Mouse (Mus musculus) neural tube, embryonic 11.5 days (tissue): ENCODE measurements at regions not wholly inside any gene's neighbourhood (a gene's known extent, or its start where the extent isn't known, plus 50 kb on each side); places are given as distances from the start of the nearest gene placed in this dataset.

Experiments used
- ATAC-seq: fragments of 200-750 bp; cut with Nextera tagmentation; 2 replicates; pipeline ENCODE4 v1.8.0; 2017; ENCODE audit warnings: moderate number of reproducible peaks, mild to moderate bottlenecking, moderate TSS enrichment, moderate library complexity; ENCODE audit not compliant: insufficient read depth, low FRiP score, low TSS enrichment
- DNase-seq: peaks from one replicate; pipeline ENCODE4 v3.0.0-alpha.2; 2015; ENCODE audit warnings: low spot score
- H3K27ac ChIP-seq: fragments of 300-500 bp; sonication (generic); 2 replicates; pipeline ENCODE4 v1.5.1; 2014; ENCODE audit warnings: low read depth, mild to moderate bottlenecking, low read length
- H3K27me3 ChIP-seq: fragments of 300-500 bp; sonication (generic); 2 replicates; pipeline ENCODE4 v1.6.1; 2014; ENCODE audit warnings: mild to moderate bottlenecking, low read length, mixed read lengths; ENCODE audit not compliant: control insufficient read depth, insufficient read depth
- H3K36me3 ChIP-seq: fragments of 300-500 bp; sonication (generic); 2 replicates; pipeline ENCODE4 v1.6.1; 2014; ENCODE audit warnings: mild to moderate bottlenecking, low read length, moderate library complexity, mixed read lengths; ENCODE audit not compliant: control insufficient read depth, insufficient read depth
- H3K4me1 ChIP-seq: fragments of 300-500 bp; sonication (generic); 2 replicates; pipeline ENCODE4 v1.6.1; 2014; ENCODE audit warnings: low read length, mixed read lengths; ENCODE audit not compliant: control insufficient read depth, insufficient read depth
- H3K4me2 ChIP-seq: fragments of 300-500 bp; sonication (generic); 2 replicates; pipeline ENCODE4 v1.6.1; 2014; ENCODE audit warnings: low read depth, mild to moderate bottlenecking, moderate library complexity
- H3K4me3 ChIP-seq: fragments of 300-500 bp; sonication (generic); 2 replicates; pipeline ENCODE4 v1.5.1; 2014; ENCODE audit warnings: low read depth, low read length
- H3K9ac ChIP-seq: fragments of 300-500 bp; sonication (generic); 2 replicates; pipeline ENCODE4 v1.6.1; 2014; ENCODE audit warnings: mild to moderate bottlenecking, low read length
- H3K9me3 ChIP-seq: fragments of 300-500 bp; sonication (generic); 2 replicates; pipeline ENCODE4 v1.6.1; 2016; ENCODE audit warnings: low read length; ENCODE audit not compliant: control insufficient read depth
- WGBS: fragments of 180-500 bp; shearing (Covaris S2); extraction: QIAGEN DNeasy Blood & Tissue Kit; methylation state at CpG from one replicate; pipeline ENCODE4 v1.1.7; 2014; 5-methylcytosine and 5-hydroxymethylcytosine counted together

- Histone ChIP-seq H3K4me3 (no peak overlapping the region), H3K4me2 (no peak overlapping the region), H3K27ac (no peak overlapping the region), H3K4me1 (no peaks in the 10 kb centered on the region), H3K9ac (no peak overlapping the region), H3K36me3 (no peaks in the 10 kb centered on the region), H3K9me3 (no peaks in the 10 kb centered on the region), H3K27me3 (no peaks in the 10 kb centered on the region)
- no peak for DNase-seq
- no peak for ATAC-seq
- WGBS, result 57% methylated on average over 7 of the region's 7 CpGs
These were observed 85.0 kb upstream of the Lgalsl start for GRCm38 (mm10) chr11:20915687-20916432.

GRCm38 (mm10) chr11:20916473-20916911 lies 85.6 kb upstream of the Lgalsl start:
- no peak overlapping the region; the same call in 1 of the 2 replicates for H3K9ac ChIP-seq
- no peaks in the 10 kb centered on the region for H3K4me1 ChIP-seq
- H3K36me3 ChIP-seq, result no peaks in the 10 kb centered on the region
- no peaks in the 10 kb centered on the region for H3K27me3 ChIP-seq
- no peaks in the 10 kb centered on the region for H3K9me3 ChIP-seq
- H3K27ac ChIP-seq, result no peak overlapping the region
- DNase-seq, result no peak
- ATAC-seq, result no peak
- H3K4me3 ChIP-seq, result no peak overlapping the region
- H3K4me2 ChIP-seq, result no peak overlapping the region
- WGBS, result 86% methylated on average over 6 of the region's 6 CpGs

DNA sequence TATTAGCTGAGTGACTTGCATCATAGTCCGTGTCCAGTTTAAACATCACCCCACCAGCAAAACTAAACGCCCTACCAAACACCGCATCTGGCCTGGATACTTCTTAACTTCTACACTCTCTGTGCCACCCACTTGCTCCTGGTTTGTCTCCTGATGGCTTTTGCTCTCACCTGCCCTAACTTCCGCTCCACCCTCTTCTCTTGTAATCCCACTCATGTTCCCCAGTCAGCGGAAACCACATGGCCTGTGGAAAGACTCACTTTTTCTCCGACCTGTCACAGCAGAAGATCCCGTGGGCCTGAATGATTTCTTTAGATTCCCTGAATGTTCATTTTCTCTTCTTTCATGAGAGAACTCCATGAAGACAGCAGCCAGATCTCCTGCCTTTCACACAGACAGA lies 86.1 kb upstream of the Lgalsl start:
- WGBS, result 90% methylated on average over 7 of the region's 7 CpGs
- Histone ChIP-seq H3K27me3 (no peaks in the 10 kb centered on the region), H3K27ac (no peak overlapping the region), H3K9ac (no peak overlapping the region), H3K9me3 (no peaks in the 10 kb centered on the region), H3K36me3 (no peaks in the 10 kb centered on the region), H3K4me3 (no peak overlapping the region), H3K4me2 (no peak overlapping the region), H3K4me1 (no peaks in the 10 kb centered on the region)
- DNase-seq, result no peak
- ATAC-seq, result no peak

- Histone ChIP-seq H3K4me2 (no peak overlapping the region), H3K27ac (no peak overlapping the region), H3K9ac (no peak overlapping the region), H3K36me3 (no peaks in the 10 kb centered on the region), H3K9me3 (no peaks in the 10 kb centered on the region), H3K4me1 (no peaks in the 10 kb centered on the region), H3K4me3 (no peak overlapping the region), H3K27me3 (no peaks in the 10 kb centered on the region)
- 62% methylated on average over 5 of the region's 5 CpGs for WGBS
- ATAC-seq (no peak), DNase-seq (no peak)
These were observed 86.6 kb upstream of the Lgalsl start for GRCm38 (mm10) chr11:20917483-20917882.

DNA sequence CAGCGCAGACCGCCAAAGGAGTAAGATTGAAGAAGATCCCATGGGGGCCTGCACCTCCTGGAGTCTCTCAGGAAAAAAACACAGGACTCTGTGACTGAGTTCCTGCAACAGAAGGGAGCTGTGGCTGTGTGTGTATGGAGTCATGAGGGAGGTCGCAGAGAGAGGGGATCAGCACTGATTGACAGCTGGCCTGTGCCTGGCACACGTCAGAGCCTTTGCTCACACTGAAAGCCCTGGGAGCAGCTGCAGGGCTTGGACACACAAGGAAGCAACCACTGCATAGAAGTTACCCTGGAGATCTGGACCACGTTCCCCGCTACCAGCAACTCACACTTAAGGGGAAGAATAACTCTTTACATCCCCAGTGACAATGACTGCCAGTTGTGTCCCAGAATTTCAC lies 92.3 kb upstream of the Lgalsl start:
- WGBS, result 58% methylated on average over 6 of the region's 6 CpGs
- ATAC-seq (no peak), DNase-seq (no peak)
- Histone ChIP-seq H3K4me2 (no peak overlapping the region), H3K4me3 (no peak overlapping the region), H3K27me3 (no peaks in the 10 kb centered on the region), H3K4me1 (no peaks in the 10 kb centered on the region), H3K27ac (no peak overlapping the region), H3K9ac (no peak overlapping the region), H3K9me3 (no peaks in the 10 kb centered on the region), H3K36me3 (no peaks in the 10 kb centered on the region)

- ATAC-seq, result no peak
- no peaks in the 10 kb centered on the region for H3K36me3 ChIP-seq
These were observed 98.6 kb upstream of the Lgalsl start for GRCm38 (mm10) chr11:20929426-20929825.

DNA sequence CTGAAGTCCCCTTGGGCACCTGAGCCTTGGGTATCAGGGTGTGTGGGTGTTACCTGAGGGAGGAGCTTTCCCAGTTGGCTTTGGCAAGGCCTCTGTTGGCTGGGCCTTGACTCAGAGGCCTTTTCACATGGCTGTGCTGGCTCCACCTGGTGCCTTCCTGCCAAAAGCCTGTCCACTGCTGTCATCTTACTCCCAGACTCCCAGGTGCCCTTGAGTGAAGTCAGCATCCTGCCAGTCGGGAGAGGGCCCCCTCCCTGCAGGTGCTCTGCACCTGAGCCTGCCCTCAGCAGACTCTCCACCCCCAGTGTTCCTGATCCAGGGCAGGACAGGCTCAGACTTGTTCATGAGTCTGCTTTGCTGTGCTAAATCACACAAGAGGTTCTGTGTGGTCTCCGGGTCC lies 99.2 kb upstream of the Lgalsl start:
- H3K4me3 ChIP-seq, result no peak overlapping the region
- H3K36me3 ChIP-seq, result no peaks in the 10 kb centered on the region
- no peaks in the 10 kb centered on the region for H3K9me3 ChIP-seq
- WGBS, result 69% methylated on average over 2 of the region's 2 CpGs
- H3K27ac ChIP-seq, result no peak overlapping the region
- no peak for DNase-seq
- H3K27me3 ChIP-seq, result no peaks in the 10 kb centered on the region
- H3K4me2 ChIP-seq, result no peak overlapping the region
- no peaks in the 10 kb centered on the region for H3K4me1 ChIP-seq
- H3K9ac ChIP-seq, result no peak overlapping the region
- ATAC-seq, result no peak

More at GRCm38 (mm10) chr11:20929426-20929825, 98.6 kb upstream of the Lgalsl start:
- H3K27me3 ChIP-seq, result no peaks in the 10 kb centered on the region
- H3K4me3 ChIP-seq, result no peak overlapping the region
- H3K27ac ChIP-seq, result no peak overlapping the region
- H3K9me3 ChIP-seq, result no peaks in the 10 kb centered on the region
- DNase-seq, result no peak
- WGBS, result 94% methylated on average over 1 of the region's 1 CpGs
- H3K4me2 ChIP-seq, result no peak overlapping the region
- no peak overlapping the region for H3K9ac ChIP-seq
- H3K4me1 ChIP-seq, result no peaks in the 10 kb centered on the region

GRCm38 (mm10) chr11:20930573-20930972 lies 99.7 kb upstream of the Lgalsl start:
- H3K4me2 ChIP-seq, result no peak overlapping the region
- WGBS, result 95% methylated on average over 5 of the region's 5 CpGs
- no peaks in the 10 kb centered on the region for H3K4me1 ChIP-seq

More at GRCm38 (mm10) chr11:20930573-20930972, 99.7 kb upstream of the Lgalsl start:
- no peaks in the 10 kb centered on the region for H3K27me3 ChIP-seq
- ATAC-seq (no peak), DNase-seq (no peak)
- no peak overlapping the region for H3K9ac ChIP-seq
- no peak overlapping the region for H3K27ac ChIP-seq
- H3K36me3 ChIP-seq, result no peaks in the 10 kb centered on the region
- no peak overlapping the region for H3K4me3 ChIP-seq
- H3K9me3 ChIP-seq, result no peaks in the 10 kb centered on the region
